Mouse (Mus musculus) layer of hippocampus, adult 18-20 months (tissue): ENCODE results near the gene Ctbp2. TPM values are rescaled to one million over a fixed set of nuclear protein-coding genes. Genes with fewer than 3 reads are reported as not detected.
A peak's percentile ranks its signal among the peaks of the same experiment; 100 is the strongest.

ENCODE experiments used
- DNase-seq, 2 experiments: peaks; one replicate each; pipeline ENCODE4 v3.0.0; 2022; ENCODE audit warnings: low spot score in 2 of 2
- total RNA-seq, 2 experiments: library from RNA; stranded (reverse); gene quantifications; 2 replicates each; pipeline ENCODE4 v1.2.3; 2021

Gene Ctbp2
- total RNA-seq, 2 experiments from 2014 or later: 55.5 to 61.8 TPM

GRCm38 (mm10) chr7:133088830-133089261 lies 35.3 kb downstream of the Ctbp2 start:
- peak; percentile 47 to 76 for DNase-seq

GRCm38 (mm10) chr7:133088411-133088810 lies 35.7 kb downstream of the Ctbp2 start:
- no peak for DNase-seq

GRCm38 (mm10) chr7:133085408-133085807 lies 38.7 kb downstream of the Ctbp2 start:
- no peak for DNase-seq

- DNase-seq: no peak
Observed at GRCm38 (mm10) chr7:133083936-133084614, 40.1 kb downstream of the Ctbp2 start.

GRCm38 (mm10) chr7:133078929-133079328 lies 45.2 kb downstream of the Ctbp2 start:
- DNase-seq: no peak

GRCm38 (mm10) chr7:133074462-133075133 lies 49.6 kb downstream of the Ctbp2 start:
- peak in 1 of 2 experiments; percentile 58 for DNase-seq

- DNase-seq: no peak
Observed at GRCm38 (mm10) chr7:133073147-133073651, 51.0 kb downstream of the Ctbp2 start.

GRCm38 (mm10) chr7:133072535-133072934 lies 51.6 kb downstream of the Ctbp2 start:
- no peak for DNase-seq

- no peak for DNase-seq
Observed at GRCm38 (mm10) chr7:133067321-133067841, 56.8 kb downstream of the Ctbp2 start.

GRCm38 (mm10) chr7:133066776-133067175 lies 57.4 kb downstream of the Ctbp2 start:
- DNase-seq: peak; percentile 70 to 86

- DNase-seq: no peak
Observed at GRCm38 (mm10) chr7:133062055-133062454, 62.1 kb downstream of the Ctbp2 start.

GRCm38 (mm10) chr7:133060170-133060569 lies 64.0 kb downstream of the Ctbp2 start:
- DNase-seq: no peak

GRCm38 (mm10) chr7:133059517-133060104 lies 64.5 kb downstream of the Ctbp2 start:
- peak; percentile 42 to 78 for DNase-seq

GRCm38 (mm10) chr7:133059150-133059509 lies 65.0 kb downstream of the Ctbp2 start:
- no peak for DNase-seq

- no peak for DNase-seq
Observed at GRCm38 (mm10) chr7:133058496-133059149, 65.5 kb downstream of the Ctbp2 start.

- no peak for DNase-seq
Observed at GRCm38 (mm10) chr7:133056924-133057323, 67.2 kb downstream of the Ctbp2 start.

GRCm38 (mm10) chr7:133054486-133054885 lies 69.7 kb downstream of the Ctbp2 start:
- DNase-seq: no peak

- no peak for DNase-seq
Observed at GRCm38 (mm10) chr7:133053757-133054156, 70.4 kb downstream of the Ctbp2 start.

GRCm38 (mm10) chr7:133052819-133053218 lies 71.3 kb downstream of the Ctbp2 start:
- no peak for DNase-seq

- no peak for DNase-seq
Observed at GRCm38 (mm10) chr7:133050681-133051080, 73.5 kb downstream of the Ctbp2 start.

GRCm38 (mm10) chr7:133048085-133048630 lies 76.0 kb downstream of the Ctbp2 start:
- DNase-seq: no peak
